Mouse (Mus musculus): ENCODE results near the gene Clec4d.

DNA sequence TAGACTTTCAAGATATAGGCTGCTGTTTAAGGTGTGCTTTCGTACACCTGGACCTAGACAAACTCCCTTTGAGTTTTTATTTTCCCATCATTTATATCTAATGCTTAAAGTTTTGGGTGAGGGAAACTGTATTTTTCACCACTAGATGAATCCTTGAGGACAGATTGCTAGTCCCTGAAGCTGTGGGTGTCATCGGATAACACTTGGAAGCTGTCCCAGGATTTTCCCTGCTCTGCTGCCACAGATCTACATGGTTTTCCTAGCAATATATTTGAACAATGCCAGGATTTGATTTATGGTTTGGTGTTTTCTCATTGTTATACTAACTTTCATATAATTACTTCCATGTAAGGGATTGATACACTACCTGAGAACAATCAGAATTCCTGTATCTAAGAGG lies 17.5 kb downstream of the Clec4d start:
- no peak for TF ChIP-seq USF1 (IDR thresholded peaks at IDR 0.05; ENCODE audit: low read depth)
- TF ChIP-seq CTCF (IDR thresholded peaks at IDR 0.05; ENCODE audit: control insufficient read depth, insufficient read depth, insufficient read length) = no peak
- TF ChIP-seq CEBPB (IDR thresholded peaks at IDR 0.05; ENCODE audit: low read depth) = no peak
- no peak for TF ChIP-seq MYOG (IDR thresholded peaks at IDR 0.05; ENCODE audit: control insufficient read depth, extremely low read depth, insufficient read length)
